12 mouse cellular contexts compared by ENCODE assay signal in the genomic region with DNA sequence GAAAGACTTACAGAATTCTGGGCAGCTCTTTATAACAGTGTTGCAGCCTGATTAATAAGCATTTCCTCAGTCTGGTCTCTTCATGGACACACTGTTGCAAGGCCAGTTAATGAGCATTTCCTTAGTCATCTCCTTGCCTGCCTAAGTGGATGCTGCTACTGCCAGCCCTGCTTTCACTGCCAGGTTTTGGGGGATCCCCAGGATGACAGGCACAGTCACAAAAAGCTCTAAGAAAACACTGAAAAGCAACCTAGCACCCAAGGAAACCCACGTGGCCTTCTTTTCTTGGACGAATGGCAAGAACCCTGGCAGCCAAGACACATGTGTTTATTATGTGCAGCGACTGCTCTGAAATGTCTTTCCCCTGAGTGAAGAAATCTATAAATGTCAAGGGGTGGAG. TPM values are rescaled to one million over a fixed set of nuclear protein-coding genes. Genes with fewer than 3 reads are reported as not detected.
DNase-seq lines count a peak whose midpoint lies in the region; ATAC-seq lines count a peak whose summit lies in the region.
"Had no signal": no experiment of that assay in that cellular context is flagged by ENCODE, and none has a peak within 500 bp of the region (broad histone marks: within the 10 kb centered on the region; RNA-seq: fewer than 3 reads in every experiment).

No protein-coding gene starts in this region.

- H3K36me3 ChIP-seq in stomach, embryonic 16.5 days (ENCODE audit: control insufficient read depth, insufficient read depth, low read length) = no peaks in the 10 kb centered on the region
- H3K36me3 ChIP-seq: heart, embryonic 12.5 days; liver, embryonic 13.5 days had no signal

- no peak overlapping the region for H3K4me3 ChIP-seq in stomach, embryonic 16.5 days (replicated peaks; ENCODE audit: low read length)
- H3K4me3 ChIP-seq: erythroblast, embryonic 14.5 days; heart, embryonic 12.5 days; liver, embryonic 13.5 days had no signal

- 46% methylated on average over 3 of the region's 3 CpGs for WGBS in stomach, embryonic 16.5 days

- H3K9me3 ChIP-seq in stomach, embryonic 16.5 days (replicated peaks; ENCODE audit: control insufficient read depth, low read length) = no peaks in the 10 kb centered on the region
- H3K9me3 ChIP-seq: heart, embryonic 12.5 days; liver, embryonic 13.5 days had no signal

- no peak for ATAC-seq in stomach, embryonic 16.5 days (ENCODE audit: insufficient read depth, low FRiP score)

- H3K27ac ChIP-seq in stomach, embryonic 16.5 days (ENCODE audit: low read length) = peak overlapping the region; percentile 25
- H3K27ac ChIP-seq: liver, embryonic 13.5 days had no signal

- no peak overlapping the region for H3K9ac ChIP-seq in stomach, embryonic 16.5 days (ENCODE audit: low read length)
- H3K9ac ChIP-seq: heart, embryonic 12.5 days; liver, embryonic 13.5 days had no signal

- no peaks in the 10 kb centered on the region for H3K27me3 ChIP-seq in stomach, embryonic 16.5 days (ENCODE audit: control insufficient read depth, insufficient read depth, low read length)
- H3K27me3 ChIP-seq: heart, embryonic 12.5 days; liver, embryonic 13.5 days had no signal

- H3K4me2 ChIP-seq in stomach, embryonic 16.5 days (ENCODE audit: low read depth, low read length) = no peak overlapping the region
- H3K4me2 ChIP-seq: heart, embryonic 12.5 days; liver, embryonic 13.5 days had no signal

- intact Hi-C loops in heart, postnatal 25 days (cut with DNase I) = no loop called here

- DNase-seq in heart, adult 11 months = peak; percentile 93
- DNase-seq in heart, postnatal 25 days (ENCODE audit: low spot score) = no peak
- DNase-seq in right cerebral cortex, adult 2 months (ENCODE audit: low spot score in 2 of 2) = peak; percentile 9 to 25
- DNase-seq in right cerebral cortex, postnatal 36 days (ENCODE audit: low spot score in 2 of 2) = no peak
- DNase-seq in layer of hippocampus, postnatal 10 days (ENCODE audit: low spot score in 2 of 2) = peak; percentile 26 to 54
- DNase-seq in B cell, adult 2 months = no peak
- DNase-seq: kidney, adult 2 months; liver, embryonic 13.5 days; thymus, adult 18-20 months had no signal

- H3K4me1 ChIP-seq in stomach, embryonic 16.5 days (ENCODE audit: control insufficient read depth, insufficient read depth, low read length) = peaks cover 14% of the 10 kb centered on the region

RNA-seq across cellular contexts. Expression of a gene that starts 41.8 kb away (rescaled TPM):
- 1 to 10 TPM; 6.2 to 6.4 TPM for total RNA-seq in heart, postnatal 25 days (2021)
- total RNA-seq in layer of hippocampus, postnatal 10 days (2021) = 10 to 100 TPM; 19.5 to 22.7 TPM
- 18.7 and 20.0 TPM in 2 replicates for polyA plus RNA-seq in stomach, embryonic 16.5 days (2015; fragmentation: Nextera tagmentation; extraction: Ambion mirVana)

Comparison
In these comparisons a context has a peak if more than half of its experiments do, and no peak if none do; other contexts are left out.
1. DNase-seq: peak in heart, adult 11 months (single experiment), right cerebral cortex, adult 2 months (2 of 2) and layer of hippocampus, postnatal 10 days (2 of 2); none in heart, postnatal 25 days (single experiment), right cerebral cortex, postnatal 36 days (0 of 2) and B cell, adult 2 months (0 of 2).